Mouse (Mus musculus) intestine, embryonic 16.5 days (tissue): ENCODE results near the gene Hnrnph1. TPM values are rescaled to one million over a fixed set of nuclear protein-coding genes. Genes with fewer than 3 reads are reported as not detected.

Experiments used
- ATAC-seq: fragments of 200-750 bp; cut with Nextera tagmentation; 2 replicates; pipeline ENCODE4 v1.8.0; 2017; ENCODE audit warnings: moderate TSS enrichment, moderate library complexity
- H3K27ac ChIP-seq: fragments of 300-500 bp; sonication (generic); 2 replicates; pipeline ENCODE4 v1.5.1; 2014; ENCODE audit warnings: mild to moderate bottlenecking, low read length
- H3K27me3 ChIP-seq: fragments of 300-500 bp; sonication (generic); replicated peaks from 2 replicates; pipeline ENCODE4 v1.6.1; 2014; ENCODE audit warnings: low read length, control low read depth, mixed read lengths; ENCODE audit not compliant: control insufficient read depth, insufficient read depth
- H3K36me3 ChIP-seq: fragments of 300-500 bp; sonication (generic); 2 replicates; pipeline ENCODE4 v1.6.1; 2014; ENCODE audit warnings: low read length, control low read depth; ENCODE audit not compliant: control insufficient read depth, insufficient read depth
- H3K4me1 ChIP-seq: fragments of 300-500 bp; sonication (generic); 2 replicates; pipeline ENCODE4 v1.6.1; 2014; ENCODE audit warnings: low read length, control low read depth, mixed read lengths; ENCODE audit not compliant: control insufficient read depth, insufficient read depth
- H3K4me2 ChIP-seq: fragments of 300-500 bp; sonication (generic); 2 replicates; pipeline ENCODE4 v1.6.1; 2014; ENCODE audit warnings: low read depth, low read length, control low read depth
- H3K4me3 ChIP-seq: fragments of 300-500 bp; sonication (generic); 2 replicates; pipeline ENCODE4 v1.5.1; 2014; ENCODE audit warnings: mild to moderate bottlenecking, low read length
- H3K9ac ChIP-seq: fragments of 300-500 bp; sonication (generic); 2 replicates; pipeline ENCODE4 v1.6.1; 2014; ENCODE audit warnings: low read depth, low read length
- H3K9me3 ChIP-seq: fragments of 300-500 bp; sonication (generic); 2 replicates; pipeline ENCODE4 v1.6.1; 2016; ENCODE audit warnings: low read length, control low read depth; ENCODE audit not compliant: control insufficient read depth
- WGBS: fragments of 180-500 bp; shearing (Covaris S2); extraction: QIAGEN DNeasy Blood & Tissue Kit; methylation state at CpG from one replicate; pipeline ENCODE4 v1.1.7; 2014; 5-methylcytosine and 5-hydroxymethylcytosine counted together
- polyA plus RNA-seq: library from polyadenylated mRNA; unstranded; fragments of >200 nt; fragmentation: Nextera tagmentation; extraction: Ambion mirVana; gene quantifications from 2 replicates; pipeline ENCODE4 v1.2.1, GENCODE M21; 2015

Gene Hnrnph1
- polyA plus RNA-seq, 1 experiment from 2014 or later = 262 TPM

DNA sequence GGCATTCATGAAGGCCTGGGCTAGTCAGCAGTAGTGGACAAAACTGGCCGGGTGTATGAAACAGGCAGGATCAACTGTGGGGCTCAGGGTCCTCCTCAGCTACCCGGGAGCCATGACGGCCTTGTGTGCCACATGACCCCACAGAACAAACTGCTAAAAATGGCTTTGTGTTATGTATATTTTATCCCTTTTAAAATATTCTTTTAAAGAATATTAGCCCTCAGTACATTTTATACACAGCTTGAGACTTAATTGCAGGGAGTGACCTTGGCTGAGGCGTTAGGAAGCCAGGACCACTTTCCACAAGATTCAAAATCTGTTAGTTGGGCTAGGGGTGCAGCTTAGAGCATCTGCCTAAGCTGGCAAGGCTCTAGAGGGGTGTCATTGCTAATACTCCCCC is 5.8 kb upstream of the Hnrnph1 start:
- 65% methylated on average over 4 of the region's 4 CpGs for WGBS
- Histone ChIP-seq H3K4me2 (peak overlapping the region; percentile 74; the same call in 1 of the 2 replicates), H3K4me1 (peaks cover 3% of the 10 kb centered on the region; the same call in 1 of the 2 replicates), H3K36me3 (no peaks in the 10 kb centered on the region), H3K4me3 (no peak overlapping the region), H3K9ac (no peak overlapping the region), H3K9me3 (no peaks in the 10 kb centered on the region), H3K27ac (no peak overlapping the region), H3K27me3 (no peaks in the 10 kb centered on the region)
- ATAC-seq = peak; percentile 39; the same call in 1 of the 2 replicates

DNA sequence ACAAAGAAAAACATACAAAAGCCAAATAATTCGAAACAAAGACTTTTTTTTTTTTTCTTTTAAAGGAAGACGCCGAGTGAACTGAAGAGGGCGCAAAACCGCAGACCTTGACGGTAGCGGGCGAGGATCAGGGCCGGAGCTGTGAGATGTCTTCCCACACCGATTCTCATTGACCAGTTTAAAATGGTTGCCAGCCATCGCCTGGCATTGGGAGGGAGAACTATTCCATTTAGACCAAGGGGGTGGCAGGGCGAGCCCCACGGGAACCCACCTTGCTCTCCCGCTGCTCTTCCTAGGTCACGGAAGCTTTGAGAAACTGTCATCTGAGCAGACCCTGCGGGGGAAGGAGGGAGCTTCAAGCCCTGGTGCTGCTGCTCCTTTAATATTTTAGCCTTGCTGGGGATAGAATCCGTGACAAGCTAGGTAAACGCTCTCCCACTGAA is 5.4 kb upstream of the Hnrnph1 start:
- H3K4me2 ChIP-seq = peak overlapping the region; percentile 74
- peaks cover 7% of the 10 kb centered on the region for H3K4me1 ChIP-seq
- peak overlapping the region; percentile 44 for H3K4me3 ChIP-seq
- ATAC-seq = 0 out of 2 replicates have a peak, but pooled peaks have one; percentile 52
- no peaks in the 10 kb centered on the region for H3K36me3 ChIP-seq
- WGBS = 2% methylated on average over 18 of the region's 18 CpGs
- peak overlapping the region; percentile 74 for H3K9ac ChIP-seq
- no peak overlapping the region for H3K27ac ChIP-seq
- H3K9me3 ChIP-seq = no peaks in the 10 kb centered on the region
- no peaks in the 10 kb centered on the region for H3K27me3 ChIP-seq

DNA sequence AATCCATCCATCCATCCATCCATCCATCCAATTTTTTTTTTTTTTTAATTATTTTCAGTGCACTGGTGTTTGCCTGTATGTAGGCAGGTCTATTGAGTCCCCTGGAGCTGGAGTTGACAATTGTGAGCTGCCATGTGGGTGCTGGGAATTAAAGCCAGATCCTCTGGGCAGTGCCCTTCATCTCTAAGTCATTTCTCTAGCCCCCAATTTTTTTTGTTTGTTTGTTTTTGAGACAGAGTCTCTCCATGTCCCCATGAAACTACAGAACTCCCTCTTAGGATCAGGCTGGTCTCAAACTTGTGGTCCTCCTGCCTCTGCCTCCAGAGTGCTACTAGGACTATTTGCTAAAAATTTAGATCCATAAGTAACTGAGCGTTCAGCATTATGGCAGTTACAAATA is 4.9 kb upstream of the Hnrnph1 start:
- H3K27me3 ChIP-seq = no peaks in the 10 kb centered on the region
- no peak for ATAC-seq
- no peaks in the 10 kb centered on the region for H3K36me3 ChIP-seq
- H3K9me3 ChIP-seq = no peaks in the 10 kb centered on the region
- peaks cover 9% of the 10 kb centered on the region for H3K4me1 ChIP-seq
- no peak overlapping the region for H3K4me2 ChIP-seq
- no peak overlapping the region; the same call in 1 of the 2 replicates for H3K4me3 ChIP-seq
- H3K9ac ChIP-seq = peak overlapping the region; percentile 74; the same call in 1 of the 2 replicates
- H3K27ac ChIP-seq = no peak overlapping the region
- WGBS = 100% methylated on average over 1 of the region's 1 CpGs

DNA sequence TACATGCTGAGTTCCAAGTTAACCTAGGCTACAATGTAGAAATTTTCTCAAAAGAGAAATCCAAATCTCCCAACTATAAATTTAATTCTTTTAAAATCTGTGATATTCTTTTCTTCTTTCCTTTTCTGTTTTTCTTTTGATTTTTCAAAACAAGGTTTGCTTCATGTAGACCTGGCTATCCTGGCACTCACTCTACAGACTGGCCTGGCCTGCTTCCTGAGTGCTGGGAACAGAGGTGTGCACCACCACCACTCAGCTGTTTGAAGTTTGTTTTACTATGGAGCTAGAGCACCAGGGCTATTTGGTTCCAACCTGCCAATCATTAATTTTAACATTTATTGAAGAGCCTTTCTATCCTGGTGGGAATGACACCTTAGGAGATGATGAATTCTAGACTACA is 3.7 kb upstream of the Hnrnph1 start:
- H3K4me2 ChIP-seq = no peak overlapping the region
- H3K27me3 ChIP-seq = no peaks in the 10 kb centered on the region
- no peak for ATAC-seq
- no peaks in the 10 kb centered on the region for H3K9me3 ChIP-seq
- H3K4me1 ChIP-seq = peaks cover 9% of the 10 kb centered on the region
- H3K9ac ChIP-seq = no peak overlapping the region
- H3K4me3 ChIP-seq = no peak overlapping the region
- no peaks in the 10 kb centered on the region for H3K36me3 ChIP-seq
- no peak overlapping the region for H3K27ac ChIP-seq

DNA sequence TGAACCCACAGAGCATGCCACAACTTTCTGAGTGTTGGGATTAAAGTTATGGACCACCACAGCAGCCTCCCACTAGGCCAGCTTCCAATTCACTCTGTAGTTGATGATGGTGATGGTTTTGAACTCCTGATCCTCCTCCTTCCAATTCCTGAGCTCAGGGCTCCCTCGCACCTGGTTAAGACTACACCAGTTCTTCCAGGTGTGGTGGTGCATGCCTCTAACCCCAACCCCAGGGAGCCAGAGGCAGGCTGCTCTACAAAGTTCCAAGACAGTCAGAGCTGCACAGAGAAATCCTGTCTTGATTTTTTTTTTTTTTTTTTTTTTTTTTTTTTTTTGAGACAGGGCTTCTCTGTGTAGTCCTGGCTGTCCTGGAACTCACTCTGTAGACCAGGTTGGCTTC is 3.2 kb upstream of the Hnrnph1 start:
- Histone ChIP-seq H3K27ac (no peak overlapping the region), H3K9ac (no peak overlapping the region), H3K9me3 (no peaks in the 10 kb centered on the region), H3K27me3 (no peaks in the 10 kb centered on the region), H3K36me3 (no peaks in the 10 kb centered on the region), H3K4me1 (peaks cover 9% of the 10 kb centered on the region), H3K4me2 (no peak overlapping the region), H3K4me3 (no peak overlapping the region)
- ATAC-seq = no peak
- 86% methylated on average over 1 of the region's 1 CpGs for WGBS

DNA sequence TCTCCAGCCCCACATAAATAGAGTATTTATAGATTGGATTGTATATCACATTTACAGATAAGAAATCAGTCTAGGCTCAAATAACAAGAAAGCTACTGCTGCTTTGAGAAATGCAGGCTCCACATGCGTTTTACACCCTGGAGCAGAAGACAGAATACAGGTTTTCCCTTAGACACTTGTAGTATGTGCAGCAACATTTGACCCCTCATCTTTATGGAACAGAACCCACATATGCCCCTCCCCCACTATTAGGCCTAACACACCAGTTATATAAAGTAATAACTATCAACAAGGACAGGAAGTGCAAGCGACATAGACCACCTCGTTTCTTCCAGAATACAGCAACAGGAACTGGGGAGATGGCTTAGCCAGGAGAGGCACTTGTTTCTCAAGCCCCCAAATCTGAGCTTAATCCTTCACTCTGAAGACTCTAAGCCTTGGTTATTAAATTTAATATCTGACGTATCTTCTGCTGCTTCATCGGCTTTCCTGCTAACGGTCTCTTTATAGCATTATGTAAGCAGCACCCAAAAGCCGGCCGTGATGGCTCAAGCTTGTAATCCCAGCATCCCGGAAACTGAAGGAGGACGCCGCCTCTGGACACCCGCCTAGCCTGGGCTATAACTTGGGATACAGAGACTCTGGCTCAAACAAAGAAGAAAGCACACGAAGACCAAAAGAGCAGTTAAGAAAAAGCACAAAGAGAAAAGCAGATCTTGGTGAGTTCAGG is 2.3 kb upstream of the Hnrnph1 start:
- WGBS = 85% methylated on average over 13 of the region's 13 CpGs
- Histone ChIP-seq H3K4me3 (no peak overlapping the region), H3K4me2 (no peak overlapping the region), H3K4me1 (peaks cover 8% of the 10 kb centered on the region), H3K9ac (no peak overlapping the region), H3K27me3 (no peaks in the 10 kb centered on the region), H3K36me3 (no peaks in the 10 kb centered on the region), H3K9me3 (no peaks in the 10 kb centered on the region), H3K27ac (no peak overlapping the region)
- no peak for ATAC-seq

DNA sequence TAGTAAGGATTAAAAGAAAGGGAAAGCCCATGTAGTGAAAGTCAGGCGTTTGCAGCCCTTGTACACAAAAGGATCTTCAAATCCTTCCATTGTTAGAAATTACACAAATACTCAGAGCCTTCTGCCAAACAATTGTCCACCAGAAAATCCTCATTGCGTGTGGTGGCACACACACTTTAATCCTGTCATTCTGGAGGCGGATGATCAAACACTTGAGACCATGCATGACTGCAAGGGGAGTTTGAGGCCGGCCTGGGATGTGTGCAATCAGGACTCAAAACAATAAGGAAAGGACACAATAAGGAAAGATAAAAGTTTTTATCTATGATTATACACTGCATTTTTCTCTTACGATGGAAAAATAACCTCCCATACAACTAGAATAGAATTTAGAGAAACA is 1.4 kb upstream of the Hnrnph1 start:
- no peaks in the 10 kb centered on the region for H3K27me3 ChIP-seq
- ATAC-seq = no peak
- H3K36me3 ChIP-seq = no peaks in the 10 kb centered on the region
- H3K4me2 ChIP-seq = no peak overlapping the region
- no peaks in the 10 kb centered on the region for H3K9me3 ChIP-seq
- no peak overlapping the region for H3K9ac ChIP-seq
- no peak overlapping the region for H3K27ac ChIP-seq
- H3K4me1 ChIP-seq = peaks cover 12% of the 10 kb centered on the region
- 89% methylated on average over 5 of the region's 5 CpGs for WGBS
- H3K4me3 ChIP-seq = no peak overlapping the region

DNA sequence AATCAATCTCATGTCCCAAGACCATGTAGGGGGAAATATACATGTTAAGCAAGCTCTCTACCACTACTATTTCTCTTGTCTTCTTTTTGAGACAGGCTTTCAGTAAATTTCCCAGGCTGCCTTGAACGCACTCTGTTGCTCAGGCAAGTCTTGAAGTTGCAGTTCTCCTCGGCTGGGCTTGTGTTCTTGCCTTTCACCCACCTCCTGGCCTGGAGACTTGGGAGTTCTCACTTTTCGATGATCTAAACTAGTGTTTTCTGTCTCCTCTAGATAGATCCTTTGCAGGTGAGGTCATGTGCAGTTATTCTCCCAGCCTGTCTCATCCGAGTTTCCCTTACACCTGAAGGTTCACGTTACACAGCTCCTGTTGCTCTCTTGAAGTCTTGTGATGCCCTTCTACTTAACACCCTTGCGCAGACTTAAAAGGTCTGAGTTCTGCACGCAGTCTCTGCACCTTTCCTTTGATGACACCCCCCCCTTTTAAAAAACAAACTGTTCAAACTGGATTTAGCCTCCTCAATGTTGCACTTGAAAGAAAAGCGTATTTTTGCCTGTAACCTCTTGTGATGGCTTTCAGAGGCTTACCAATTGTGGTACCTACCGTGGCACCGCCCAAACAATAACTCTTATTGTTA is 517 bp upstream of the Hnrnph1 start:
- H3K4me3 ChIP-seq = peak overlapping the region; percentile 96
- peak overlapping the region; percentile 92 for H3K4me2 ChIP-seq
- H3K27ac ChIP-seq = peak overlapping the region; percentile 98
- no peak for ATAC-seq
- no peaks in the 10 kb centered on the region for H3K9me3 ChIP-seq
- peak overlapping the region; percentile 91 for H3K9ac ChIP-seq
- 28% methylated on average over 10 of the region's 10 CpGs for WGBS
- no peaks in the 10 kb centered on the region for H3K36me3 ChIP-seq
- peaks cover 13% of the 10 kb centered on the region for H3K4me1 ChIP-seq
- no peaks in the 10 kb centered on the region for H3K27me3 ChIP-seq

DNA sequence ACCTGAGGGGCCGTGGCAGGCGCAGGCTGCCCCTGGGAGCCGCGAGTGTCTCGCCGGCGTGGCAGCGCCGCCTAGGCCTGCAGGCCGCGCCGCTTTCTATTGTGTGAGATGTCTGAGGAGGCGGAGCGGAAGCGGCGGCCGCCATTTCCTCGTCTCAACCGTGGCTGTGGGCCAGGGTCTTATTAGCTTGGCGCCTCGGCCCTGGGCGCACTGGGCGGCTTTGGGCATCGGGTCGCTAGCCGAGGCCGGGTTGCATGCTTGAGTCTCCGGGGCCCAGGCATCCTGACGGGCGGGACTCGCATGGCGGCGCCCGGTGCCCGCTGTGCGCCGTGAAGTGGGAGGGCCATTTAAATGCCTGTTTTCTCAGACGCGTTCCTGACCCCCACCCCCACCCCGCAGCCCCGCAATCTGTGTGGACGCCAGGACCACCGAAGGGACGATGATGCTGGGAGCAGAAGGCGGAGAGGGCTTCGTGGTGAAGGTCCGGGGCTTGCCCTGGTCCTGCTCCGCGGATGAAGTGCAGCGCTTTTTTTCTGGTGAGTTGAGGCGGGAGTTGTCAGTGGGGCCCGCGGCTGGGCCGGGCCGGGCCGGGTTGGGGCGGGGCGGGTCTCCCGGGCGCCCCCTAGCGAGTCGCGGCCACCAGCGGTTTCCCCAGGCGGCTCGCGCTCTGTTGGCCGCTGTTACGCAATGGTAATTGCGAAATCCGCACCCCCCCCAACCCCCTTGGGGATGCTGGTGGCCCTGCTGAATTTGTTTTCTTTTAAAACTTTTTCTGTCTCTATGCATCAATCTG is 1.3 kb downstream of the Hnrnph1 start:
- peaks cover 14% of the 10 kb centered on the region for H3K4me1 ChIP-seq
- no peaks in the 10 kb centered on the region for H3K27me3 ChIP-seq

More for the DNA sequence above, 1.3 kb downstream of the Hnrnph1 start:
- Histone ChIP-seq H3K27ac (peak overlapping the region; percentile 100), H3K9me3 (no peaks in the 10 kb centered on the region), H3K4me3 (peak overlapping the region; percentile 96), H3K9ac (peak overlapping the region; percentile 99), H3K36me3 (peaks cover 2% of the 10 kb centered on the region; the same call in 1 of the 2 replicates), H3K4me2 (peak overlapping the region; percentile 93)
- peak; percentile 79 for ATAC-seq
- under 1% methylated on average over 70 of the region's 71 CpGs for WGBS
